Comparison of ENCODE assay signal across 8 mouse cellular contexts in genomic region chr11:101626995-101627856, GRCm38 (mm10). TPM values are rescaled to one million over a fixed set of nuclear protein-coding genes. Genes with fewer than 3 reads are reported as not detected.
DNase-seq lines count a peak whose midpoint lies in the region; ATAC-seq and TF ChIP-seq lines count a peak whose summit lies in the region.

Rdm1 (plus strand) TSS chr11:101627195.

- H3K27me3 ChIP-seq in Patski, result no peaks in the 10 kb centered on the region
- no peaks in the 10 kb centered on the region for H3K27me3 ChIP-seq in hindbrain, embryonic 12.5 days

- no peaks in the 10 kb centered on the region for H3K9me3 ChIP-seq in hindbrain, embryonic 12.5 days (replicated peaks)

- ATAC-seq in Patski, result peak; percentile 52
- ATAC-seq in hindbrain, embryonic 12.5 days (ENCODE audit: low FRiP score), result peak; percentile 93

- peaks cover 7% of the 10 kb centered on the region for H3K4me1 ChIP-seq in hindbrain, embryonic 12.5 days

- DNase-seq in Patski (ENCODE audit: low read depth, low spot score), result peak; percentile 50
- DNase-seq in cerebellum, postnatal 10 days, result peak; percentile 88 to 90
- peak; percentile 78 to 83 for DNase-seq in frontal cortex, postnatal 10 days (ENCODE audit: low spot score in 2 of 2)
- DNase-seq in layer of hippocampus, postnatal 36 days, result peak; percentile 65 to 70
- DNase-seq in lung, postnatal 36 days, result peak; percentile 90
- peak; percentile 69 for DNase-seq in retina, postnatal 7 days (ENCODE audit: low read depth, low spot score)
- DNase-seq in urinary bladder, adult 2 months (ENCODE audit: low spot score), result peak; percentile 63

- peak within 1 kb of the TSS; percentile 92 for H3K4me2 ChIP-seq in hindbrain, embryonic 12.5 days (replicated peaks)

- no peaks in the 10 kb centered on the region for H3K36me3 ChIP-seq in hindbrain, embryonic 12.5 days

- in situ Hi-C loops in Patski (cut with MboI; ENCODE audit: low pct_unique_long_range_greater_than_20kb), result no loop called here

- POLR2A ChIA-PET in Patski (lab: Charles Lee), result interaction anchor here (0.6 to 1.0 kb wide), 4 partner anchors 11 to 106 kb away, joined by 3 read pairs; partner anchors contain the start of gene Dhx8

- peak within 1 kb of the TSS; percentile 74 for H3K9ac ChIP-seq in hindbrain, embryonic 12.5 days

- TF ChIP-seq CTCF in Patski (IDR thresholded peaks at IDR 0.05), result no peak

- CTCF ChIA-PET in Patski (lab: Charles Lee), result interaction anchor here (1.3 kb wide), 1 partner anchor 13 kb away, joined by 5 read pairs; no protein-coding TSS in a partner anchor

- H3K27ac ChIP-seq in hindbrain, embryonic 12.5 days, result peak within 1 kb of the TSS; percentile 96

- WGBS in hindbrain, embryonic 12.5 days, result under 1% methylated on average over 34 of the region's 34 CpGs

- H3K4me3 ChIP-seq in hindbrain, embryonic 12.5 days, result peak within 1 kb of the TSS; percentile 58

RNA-seq across cellular contexts. Expression of gene Rdm1, which starts in this region (rescaled TPM):
- 18.0 TPM for polyA plus RNA-seq in Patski (2021)
- polyA plus RNA-seq in hindbrain, embryonic 12.5 days (2016; fragmentation: Nextera tagmentation; extraction: Ambion mirVana), result 29.4 and 35.4 TPM in 2 replicates
- 1 to 10 TPM; 6.7 to 9.4 TPM for total RNA-seq in layer of hippocampus, postnatal 36 days (2021)
- polyA plus RNA-seq in urinary bladder, adult 2 months (2012; rRNA removed), result 34.4 and 37.5 TPM in 2 replicates

Comparison
In these comparisons a context has a peak if more than half of its experiments do, and no peak if none do; other contexts are left out.
1. Peak in every context shown above with its lines: DNase-seq, ATAC-seq, H3K4me3 ChIP-seq and H3K27ac ChIP-seq.